Mouse (Mus musculus) CH12.LX (cell line): Measurements from ENCODE around the gene Ube2t. TPM values are rescaled to one million over a fixed set of nuclear protein-coding genes. Genes with fewer than 3 reads are reported as not detected.

Experiments used
- DNase-seq: peaks from one replicate; pipeline ENCODE4 v3.0.0-alpha.2; 2013; ENCODE audit errors: extremely low read depth
- H3K27ac ChIP-seq: 2 replicates; pipeline ENCODE4 v1.5.1; 2012; ENCODE audit warnings: low read depth, mild to moderate bottlenecking, control low read depth, moderate library complexity; ENCODE audit not compliant: insufficient read depth
- H3K27me3 ChIP-seq: replicated peaks from 2 replicates; pipeline ENCODE3; 2012; ENCODE audit warnings: inconsistent platforms
- H3K36me3 ChIP-seq, 2 experiments: replicated peaks in 1 of 2; 2 replicates each; pipeline versions ENCODE3 to v1.6.1; 2012; ENCODE audit warnings: inconsistent platforms in 1 of 2, low read length in 1 of 2, mild to moderate bottlenecking in 1 of 2, mixed read lengths in 1 of 2, moderate library complexity in 1 of 2; ENCODE audit not compliant: control insufficient read depth in 1 of 2, insufficient read depth in 1 of 2
- H3K4me1 ChIP-seq, 2 experiments: 2 replicates each; pipeline ENCODE4 v1.6.1; 2012; ENCODE audit warnings: inconsistent platforms in 1 of 2, moderate library complexity in 1 of 2; ENCODE audit not compliant: insufficient read depth in 2 of 2, control insufficient read depth in 1 of 2
- H3K4me2 ChIP-seq: 2 replicates; pipeline ENCODE4 v1.6.1; 2012; ENCODE audit warnings: low read depth, mild to moderate bottlenecking, control low read depth; ENCODE audit not compliant: poor library complexity, insufficient read depth, severe bottlenecking
- H3K4me3 ChIP-seq, 3 experiments: fragments of 150-350 bp in 1 of 3; sonication (generic) in 1 of 3; replicated peaks in 1 of 3; 2 replicates each; pipeline versions ENCODE3 to v1.5.1; 2011 to 2012; ENCODE audit warnings: low read depth in 2 of 3, low read length in 2 of 3, mild to moderate bottlenecking in 2 of 3, moderate library complexity in 2 of 3, control low read depth in 1 of 3, improper control_type of control experiment in 1 of 3, inconsistent platforms in 1 of 3, mixed read lengths in 1 of 3; ENCODE audit not compliant: poor library complexity in 1 of 3
- H3K79me2 ChIP-seq: replicated peaks from 2 replicates; pipeline ENCODE4 v1.6.1; 2012; ENCODE audit warnings: mild to moderate bottlenecking, moderate library complexity; ENCODE audit not compliant: control insufficient read depth, poor library complexity, insufficient read depth, severe bottlenecking; ENCODE audit errors: extremely low read depth
- H3K9ac ChIP-seq: 2 replicates; pipeline ENCODE4 v1.6.1; 2012; ENCODE audit warnings: low read depth, mild to moderate bottlenecking, control low read depth, moderate library complexity; ENCODE audit not compliant: insufficient read depth
- H3K9me3 ChIP-seq: replicated peaks from 2 replicates; pipeline ENCODE3; 2012; ENCODE audit warnings: low read length, inconsistent platforms, mixed read lengths
- CHD2 ChIP-seq: IDR thresholded peaks from 2 replicates; pipeline ENCODE4 v1.6.1; 2011; ENCODE audit warnings: low read length, improper control_type of control experiment
- CTCF ChIP-seq, 2 experiments: IDR thresholded peaks in 1 of 2; conservative IDR thresholded peaks in 1 of 2; 2 replicates each; pipeline ENCODE4 v1.5.1; 2011 to 2012; ENCODE audit warnings: low read depth in 2 of 2, low read length in 2 of 2, improper control_type of control experiment in 1 of 2, inconsistent platforms in 1 of 2, mild to moderate bottlenecking in 1 of 2, moderate library complexity in 1 of 2
- ELF1 ChIP-seq: IDR thresholded peaks from 2 replicates; pipeline ENCODE4 v1.6.1; 2014; ENCODE audit warnings: low read depth, mild to moderate bottlenecking, inconsistent platforms, low read length, improper control_type of control experiment
- EP300 ChIP-seq: IDR thresholded peaks from 2 replicates; pipeline ENCODE4 v1.6.1; 2011; ENCODE audit warnings: low read length, improper control_type of control experiment
- GABPA ChIP-seq: IDR thresholded peaks from 2 replicates; pipeline ENCODE4 v1.6.1; 2012; ENCODE audit warnings: low read depth, low read length, improper control_type of control experiment, inconsistent platforms; ENCODE audit not compliant: insufficient replicate concordance
- HCFC1 ChIP-seq: IDR thresholded peaks from 2 replicates; pipeline ENCODE4 v1.6.1; 2012; ENCODE audit warnings: low read depth, mild to moderate bottlenecking, inconsistent platforms, low read length, improper control_type of control experiment
- IRF4 ChIP-seq: IDR thresholded peaks from 2 replicates; pipeline ENCODE4 v1.6.1; 2014; ENCODE audit warnings: low read depth, mild to moderate bottlenecking, inconsistent platforms, low read length, improper control_type of control experiment
- KAT2A ChIP-seq: IDR thresholded peaks from 2 replicates; pipeline ENCODE4 v1.6.1; 2012; ENCODE audit warnings: low read length, improper control_type of control experiment, inconsistent platforms; ENCODE audit not compliant: insufficient replicate concordance
- MAX ChIP-seq: IDR thresholded peaks from 2 replicates; pipeline ENCODE4 v1.6.1; 2011; ENCODE audit warnings: low read length, improper control_type of control experiment
- MAZ ChIP-seq: IDR thresholded peaks from 2 replicates; pipeline ENCODE4 v1.6.1; 2012; ENCODE audit warnings: low read depth, mild to moderate bottlenecking, inconsistent platforms, low read length, improper control_type of control experiment, moderate library complexity
- MXI1 ChIP-seq: IDR thresholded peaks from 2 replicates; pipeline ENCODE4 v1.6.1; 2011; ENCODE audit warnings: mild to moderate bottlenecking, low read depth, low read length, improper control_type of control experiment
- NELFE ChIP-seq: IDR thresholded peaks from 2 replicates; pipeline ENCODE4 v1.6.1; 2011; ENCODE audit warnings: low read depth, low read length, improper control_type of control experiment
- PAX5 ChIP-seq: IDR thresholded peaks from 2 replicates; pipeline ENCODE4 v1.6.1; 2012; ENCODE audit warnings: low read length, inconsistent platforms, mixed read lengths
- POLR2A ChIP-seq: IDR thresholded peaks from 2 replicates; pipeline ENCODE4 v1.6.1; 2011; ENCODE audit warnings: low read depth, mild to moderate bottlenecking, improper control_type of control experiment, low read length
- POLR2AphosphoS2 ChIP-seq: IDR thresholded peaks from 2 replicates; pipeline ENCODE4 v1.6.1; 2011; ENCODE audit warnings: low read depth, low read length, improper control_type of control experiment
- RCOR1 ChIP-seq: conservative IDR thresholded peaks from 2 replicates; pipeline ENCODE4 v1.6.1; 2012; ENCODE audit warnings: low read depth, mild to moderate bottlenecking, inconsistent platforms, low read length, improper control_type of control experiment
- TBP ChIP-seq: conservative IDR thresholded peaks from 2 replicates; pipeline ENCODE4 v1.6.1; 2011; ENCODE audit warnings: low read depth, low read length, improper control_type of control experiment
- UBTF ChIP-seq: IDR thresholded peaks from 2 replicates; pipeline ENCODE4 v1.6.1; 2012; ENCODE audit warnings: low read depth, mild to moderate bottlenecking, inconsistent platforms, low read length, improper control_type of control experiment, moderate library complexity
- USF2 ChIP-seq: conservative IDR thresholded peaks from 2 replicates; pipeline ENCODE4 v1.6.1; 2011; ENCODE audit warnings: low read depth, low read length, improper control_type of control experiment
- ZC3H11A ChIP-seq: IDR thresholded peaks from 2 replicates; pipeline ENCODE4 v1.6.1; 2012; ENCODE audit warnings: low read depth, mild to moderate bottlenecking, inconsistent platforms, low read length, improper control_type of control experiment
- ZMIZ1 ChIP-seq: IDR thresholded peaks from 2 replicates; pipeline ENCODE4 v1.6.1; 2012; ENCODE audit warnings: low read depth, mild to moderate bottlenecking, inconsistent platforms, low read length, improper control_type of control experiment
- dilution Hi-C: fragments of 300-500 bp; cut with MboI; formaldehyde crosslinking; loops from 2 replicates; pipeline ENCODE4 v1.14.3; 2020; ENCODE audit warnings: low sequenced_read_pairs; ENCODE audit not compliant: extremely low pct_unique_long_range_greater_than_20kb, extremely low pct_ligation_motif_present
- in situ Hi-C: fragments of 300-500 bp; cut with MboI; formaldehyde crosslinking; loops from 3 replicates; pipeline ENCODE4 v1.14.3; 2019; ENCODE audit warnings: low sequenced_read_pairs, low pct_ligation_motif_present, low pct_unique_long_range_greater_than_20kb, mixed read lengths
- polyA plus RNA-seq: library from polyadenylated mRNA; unstranded; fragments of >175 nt; gene quantifications from 2 replicates; pipeline ENCODE4 v1.2.1, GENCODE M21; 2012; ENCODE audit warnings: low read depth; ENCODE audit not compliant: insufficient read length
- total RNA-seq, 2 experiments: library from RNA; depleted of rRNA; stranded (reverse); fragments of 300-350 nt in 1 of 2; fragments of >200 nt in 1 of 2; gene quantifications; 2 replicates each; pipeline ENCODE4 v1.2.3; 2012 to 2014

Ube2t gene
- total and polyA plus RNA-seq, 3 experiments = 19.2 to 40.2 (median 28.8) TPM

- no peak overlapping the region for H3K9ac ChIP-seq
- no peaks in the 10 kb centered on the region for H3K36me3 ChIP-seq
- H3K27me3 ChIP-seq = peaks cover 12% of the 10 kb centered on the region
- no peak overlapping the region for H3K27ac ChIP-seq
- TF ChIP-seq ELF1 = no peak
- no peak overlapping the region for H3K4me2 ChIP-seq
- H3K4me3 ChIP-seq = no peak overlapping the region
- no peak for DNase-seq
- H3K4me1 ChIP-seq = peaks cover 2 to 23% of the 10 kb centered on the region in 2 experiments; a peak in 3 of 4 replicates
- H3K79me2 ChIP-seq = no peaks in the 10 kb centered on the region
- no peaks in the 10 kb centered on the region for H3K9me3 ChIP-seq
- in situ Hi-C loops = loop anchor here (5.0 kb wide), 1 partner anchor 113 kb away; the partner anchor contains the start of gene Lgr6
- dilution Hi-C loops = no loop called here
These were observed 32.4 kb downstream of the Ube2t start for GRCm38 (mm10) chr1:134994739-134995138.

- H3K4me3 ChIP-seq = no peak overlapping the region
- dilution Hi-C loops = no loop called here
- no peaks in the 10 kb centered on the region for H3K36me3 ChIP-seq
- H3K4me1 ChIP-seq = peaks cover 2 to 27% of the 10 kb centered on the region in 2 experiments; a peak in 3 of 4 replicates
- no peak overlapping the region for H3K4me2 ChIP-seq
- TF ChIP-seq ZMIZ1 (no peak), GABPA (no peak), TBP (no peak), USF2 (no peak), MAX (no peak), PAX5 (no peak), KAT2A (no peak), CTCF (conservative IDR thresholded peaks at IDR 0.05 in 1 of 2, IDR thresholded peaks at IDR 0.05 in 1 of 2; ENCODE audit: low read depth in 2 of 2, low read length in 2 of 2) (no peak), HCFC1 (no peak), POLR2AphosphoS2 (no peak), UBTF (no peak), CHD2 (no peak), IRF4 (no peak), MAZ (no peak), NELFE (no peak), ZC3H11A (no peak), EP300 (no peak), MXI1 (no peak), POLR2A (no peak), RCOR1 (no peak)
- H3K27ac ChIP-seq = no peak overlapping the region
- in situ Hi-C loops = no loop called here
- no peaks in the 10 kb centered on the region for H3K79me2 ChIP-seq
- H3K9me3 ChIP-seq = no peaks in the 10 kb centered on the region
- peaks cover 10% of the 10 kb centered on the region for H3K27me3 ChIP-seq
- DNase-seq = no peak
- H3K9ac ChIP-seq = no peak overlapping the region
These were observed 33.1 kb downstream of the Ube2t start for GRCm38 (mm10) chr1:134995437-134995836.
